Mouse (Mus musculus) brain, adult 2 months (tissue): Measurements from ENCODE around the gene Grhl3.

Experiments used
- DNase-seq: peaks from one replicate; pipeline ENCODE4 v3.0.0; 2011; ENCODE audit warnings: low read depth, low spot score

Grhl3 gene

GRCm38 (mm10) chr4:135531771-135532613, 41.4 kb downstream of the Grhl3 start:
- no peak for DNase-seq

DNA sequence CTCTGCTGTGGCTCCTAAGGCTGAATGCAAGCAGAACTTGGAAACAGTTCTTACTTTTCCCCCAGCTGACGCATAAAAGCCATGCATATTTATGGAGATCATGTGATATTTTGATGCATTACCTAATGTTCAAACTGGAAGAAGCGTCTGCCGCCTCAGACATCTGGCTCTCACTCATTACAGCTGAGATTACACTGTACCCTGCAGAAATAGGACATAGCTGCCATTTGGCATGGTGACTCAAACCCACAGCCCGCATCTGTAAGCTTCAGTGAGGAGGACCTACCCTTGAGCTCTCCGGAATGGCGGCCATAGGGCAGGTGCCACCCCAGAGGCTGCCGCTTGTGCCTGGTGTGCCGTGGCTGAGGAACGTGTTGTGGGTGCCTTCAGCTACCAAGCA, 42.2 kb downstream of the Grhl3 start:
- peak; percentile 80 for DNase-seq

GRCm38 (mm10) chr4:135530270-135530669, 43.2 kb downstream of the Grhl3 start:
- DNase-seq, result no peak

GRCm38 (mm10) chr4:135526039-135526710, 47.3 kb downstream of the Grhl3 start:
- DNase-seq, result peak; percentile 74

GRCm38 (mm10) chr4:135525057-135525456, 48.4 kb downstream of the Grhl3 start:
- no peak for DNase-seq

DNA sequence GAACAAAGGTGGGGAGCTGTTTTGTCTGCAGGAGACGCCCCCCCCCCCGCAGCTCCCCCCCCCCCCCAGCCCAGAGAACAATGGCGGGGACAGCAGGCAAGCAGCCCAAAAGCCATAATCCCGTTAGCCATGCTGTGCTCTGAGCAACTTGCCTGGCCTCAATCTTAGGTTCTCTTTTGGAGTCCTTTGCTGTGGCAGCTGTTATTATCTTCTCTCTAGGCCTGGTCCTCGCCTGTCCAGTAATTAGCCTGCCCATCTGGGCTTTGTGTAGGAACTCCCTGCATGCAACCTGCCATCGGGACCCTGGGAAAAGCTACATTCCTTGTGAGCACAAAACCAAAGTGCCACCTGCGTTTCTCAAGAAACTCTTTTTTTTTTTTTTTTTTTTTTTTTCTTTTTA, 49.5 kb downstream of the Grhl3 start:
- DNase-seq, result no peak

GRCm38 (mm10) chr4:135520421-135520820, 53.0 kb downstream of the Grhl3 start:
- no peak for DNase-seq

- no peak for DNase-seq
Measured at GRCm38 (mm10) chr4:135518135-135518534, 55.3 kb downstream of the Grhl3 start.

DNA sequence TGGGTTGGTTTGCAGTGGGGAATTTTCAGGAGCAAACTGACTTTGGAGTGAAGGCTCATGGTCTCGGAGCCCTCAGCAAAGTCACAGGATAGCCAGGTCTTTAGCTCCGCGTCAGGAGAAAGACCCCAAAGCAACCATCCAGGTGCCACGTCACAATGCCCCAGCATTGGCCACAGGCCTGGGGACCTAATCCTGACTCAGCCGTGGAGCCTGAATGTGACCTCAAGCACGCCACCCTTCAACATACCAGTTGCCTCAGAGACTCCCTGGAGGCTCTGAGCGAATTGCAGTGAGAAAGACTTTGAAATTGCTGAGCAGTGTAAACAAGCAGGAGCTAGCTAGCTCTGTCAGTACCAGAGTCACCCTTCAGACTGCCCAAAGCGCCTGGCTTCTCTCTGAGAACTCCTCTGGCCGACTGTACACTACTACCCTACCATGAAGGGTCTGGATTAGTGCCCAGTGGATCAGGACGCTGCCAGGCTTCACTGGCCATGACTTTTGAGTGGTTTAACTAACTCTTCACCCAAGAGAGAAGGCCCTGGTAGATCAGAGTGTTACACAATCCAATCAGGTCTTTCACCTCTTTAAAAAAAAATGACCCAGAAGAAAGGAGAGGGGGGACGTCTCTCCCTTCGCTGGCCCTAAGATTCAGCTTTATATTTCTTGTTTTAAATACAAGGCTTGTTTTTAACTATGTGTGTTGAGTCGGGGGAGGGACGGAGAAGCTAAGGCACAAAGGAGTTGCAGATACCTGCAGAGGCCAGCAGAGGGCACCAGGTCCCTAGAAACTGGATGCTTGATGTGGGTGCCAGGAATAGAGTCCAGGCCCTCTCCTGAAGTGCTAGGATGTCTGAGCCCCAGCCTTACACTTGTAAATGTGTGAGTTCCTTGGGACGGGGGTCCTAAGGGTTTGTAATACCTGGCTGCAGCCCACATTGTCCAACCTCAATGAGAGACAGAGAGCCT, 56.8 kb downstream of the Grhl3 start:
- peak; percentile 47 for DNase-seq

GRCm38 (mm10) chr4:135514925-135515324, 58.5 kb downstream of the Grhl3 start:
- DNase-seq, result no peak

GRCm38 (mm10) chr4:135513865-135514264, 59.6 kb downstream of the Grhl3 start:
- no peak for DNase-seq

DNA sequence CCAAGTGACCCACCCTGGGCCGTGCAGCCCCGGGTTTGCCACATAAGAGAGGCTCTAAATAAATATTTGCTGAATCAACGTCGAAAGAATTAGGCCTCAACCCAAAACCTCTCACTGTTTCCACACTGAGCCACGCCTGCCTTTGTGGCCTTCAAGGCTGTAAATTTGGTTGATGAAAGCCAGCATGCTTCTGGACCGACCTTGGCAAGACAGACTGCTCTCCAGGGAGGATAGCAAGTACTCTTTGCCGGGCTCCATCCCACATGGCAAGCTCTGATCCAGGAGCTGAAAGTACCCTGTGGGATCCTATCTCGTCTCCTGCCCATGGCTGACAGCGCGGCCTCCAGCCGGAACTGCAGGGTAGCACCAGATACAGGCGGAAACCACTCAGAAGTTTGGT, 63.9 kb downstream of the Grhl3 start:
- no peak for DNase-seq

- DNase-seq, result peak; percentile 89
Measured at GRCm38 (mm10) chr4:135508419-135509039, 64.9 kb downstream of the Grhl3 start.

DNA sequence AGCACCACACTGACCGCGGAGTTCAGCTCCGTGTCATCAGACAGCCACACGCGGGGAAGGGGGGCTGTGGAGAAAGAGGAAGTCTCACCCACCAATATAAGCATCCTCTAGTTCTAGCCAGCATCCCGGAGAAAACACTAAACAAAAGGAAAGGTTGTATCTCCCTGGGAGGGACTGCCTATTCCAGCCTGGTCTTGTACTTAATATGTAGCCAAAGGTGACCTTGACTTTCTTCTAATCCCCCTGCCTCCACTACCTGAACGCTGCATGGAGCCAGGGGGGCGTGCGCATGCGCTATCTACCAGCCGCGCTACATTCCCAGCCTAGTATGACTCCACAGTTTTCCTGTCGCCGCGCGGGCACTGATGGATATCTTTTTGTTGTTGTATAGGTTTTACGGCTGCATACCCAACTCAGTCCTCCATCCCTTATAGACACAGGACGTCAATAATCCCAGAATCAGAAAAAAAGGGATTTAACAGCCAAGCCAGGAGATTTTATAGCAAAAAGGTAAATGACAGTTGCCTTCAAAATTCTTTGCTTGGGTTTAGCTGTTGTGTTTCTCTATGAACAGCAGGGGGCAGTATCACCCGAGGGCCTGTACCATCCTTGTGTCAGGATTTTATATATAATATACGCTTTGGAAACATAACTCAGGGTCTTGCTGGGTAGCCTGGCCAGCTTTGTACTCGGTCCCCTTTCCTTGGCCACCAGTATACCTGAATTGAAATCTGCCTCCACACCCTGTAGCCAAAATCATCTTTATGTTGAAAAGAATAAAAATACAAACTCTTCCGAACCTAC, 65.7 kb downstream of the Grhl3 start:
- DNase-seq, result peak; percentile 75

DNA sequence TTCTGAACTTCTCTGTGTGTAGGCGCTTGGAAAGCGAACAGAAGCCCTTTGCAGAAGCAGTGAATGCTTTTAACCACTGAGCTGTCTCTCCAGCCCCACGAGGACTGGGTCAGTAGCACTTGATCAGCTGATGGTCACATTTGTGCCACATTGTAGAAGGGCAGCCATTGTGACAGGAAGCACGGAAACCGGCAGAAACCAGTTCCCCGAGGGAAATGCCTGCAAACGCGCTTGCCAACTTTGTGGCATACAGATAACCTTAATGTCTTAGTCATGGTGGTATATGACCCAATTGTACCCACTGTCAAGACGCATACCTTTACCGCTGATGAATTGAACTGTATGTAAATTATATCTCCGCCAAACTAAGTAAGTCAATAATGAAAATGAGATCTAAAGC, 67.6 kb downstream of the Grhl3 start:
- DNase-seq, result no peak

DNA sequence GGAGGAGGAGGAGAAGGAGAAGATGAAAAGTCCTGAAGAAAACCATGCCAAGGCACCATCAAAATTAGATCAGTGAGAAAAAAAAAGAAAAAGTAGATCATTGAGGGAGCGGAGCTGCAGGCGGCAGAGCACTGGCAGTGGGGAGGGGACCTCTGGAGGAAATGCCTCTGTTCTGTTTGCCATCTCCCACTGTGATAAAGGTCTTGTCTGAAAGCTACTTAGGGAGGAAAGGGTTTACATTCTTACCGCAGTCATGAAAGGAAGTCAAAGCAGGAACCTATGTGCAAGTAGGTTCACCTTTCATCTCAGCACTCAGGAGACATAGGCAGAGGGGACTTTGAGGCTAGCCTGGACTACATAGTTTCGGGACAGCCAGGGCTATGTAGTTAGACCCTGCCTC, 71.8 kb downstream of the Grhl3 start:
- DNase-seq, result no peak

DNA sequence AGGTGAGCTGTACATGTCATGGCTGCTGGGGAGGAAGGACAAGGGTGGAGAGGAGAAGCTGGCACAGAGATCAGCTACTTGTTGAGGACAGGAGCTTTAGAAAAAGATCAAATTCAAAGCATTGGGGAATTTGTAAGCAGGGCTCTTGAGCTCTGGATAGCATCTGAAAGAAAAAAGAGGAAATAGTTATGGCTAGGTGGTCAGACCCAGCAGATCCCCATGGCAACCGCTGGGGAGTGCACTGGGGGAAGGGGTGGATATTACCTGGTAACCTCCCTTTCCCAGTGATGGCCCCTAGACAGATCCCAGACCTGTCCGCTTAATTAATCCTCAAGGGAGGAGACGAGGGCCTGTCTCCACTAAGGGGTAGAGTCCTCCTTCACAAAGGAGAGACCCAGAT, 73.6 kb downstream of the Grhl3 start:
- no peak for DNase-seq

- no peak for DNase-seq
Measured at GRCm38 (mm10) chr4:135498136-135498535, 75.3 kb downstream of the Grhl3 start.

- peak; percentile 27 for DNase-seq
Measured at GRCm38 (mm10) chr4:135495810-135496209, 77.6 kb downstream of the Grhl3 start.

DNA sequence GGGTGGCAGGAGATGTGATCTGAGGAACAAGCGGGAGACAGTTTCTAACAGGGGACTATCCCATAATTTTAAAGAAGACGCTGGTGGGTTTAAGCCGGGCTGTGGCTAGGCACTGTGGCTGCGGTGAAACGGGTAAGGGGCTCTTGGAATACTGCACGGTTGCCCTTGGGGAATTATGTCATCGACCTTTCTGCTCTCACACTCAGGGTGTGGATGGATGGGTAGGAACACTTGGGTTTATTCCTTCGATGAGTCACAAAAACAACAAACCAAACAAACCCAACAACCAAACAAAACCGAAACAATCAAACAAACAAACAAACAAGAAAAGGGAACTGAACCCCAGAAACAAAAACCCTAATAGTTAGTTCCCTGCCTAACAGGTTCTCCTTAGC, 78.0 kb downstream of the Grhl3 start:
- no peak for DNase-seq
